Mouse (Mus musculus) ovary, postnatal 14 days (tissue): ENCODE data around the gene Vmn2r113.
"Not testable (repeated sequence)": the region's sequence is repeated elsewhere in the genome, so short reads cannot be mapped to it uniquely, and the experiment has no call there.

Source experiments
- DNase-seq: peaks from one replicate; pipeline ENCODE4 v3.0.0; 2022; ENCODE audit warnings: low spot score

Gene Vmn2r113

GRCm38 (mm10) chr17:22942684-22943083 lies at the start of gene Vmn2r113:
Gene Vmn2r113 (plus strand): TSS chr17:22942984.
- not testable (repeated sequence) for DNase-seq
